Mouse (Mus musculus): ENCODE results near the gene L2hgdh. TPM values are rescaled to one million over a fixed set of nuclear protein-coding genes. Genes with fewer than 3 reads are reported as not detected.
A peak's percentile ranks its signal among the peaks of the same experiment; 100 is the strongest.

The L2hgdh gene
- polyA plus RNA-seq, 1 experiment = 17.8 TPM

DNA sequence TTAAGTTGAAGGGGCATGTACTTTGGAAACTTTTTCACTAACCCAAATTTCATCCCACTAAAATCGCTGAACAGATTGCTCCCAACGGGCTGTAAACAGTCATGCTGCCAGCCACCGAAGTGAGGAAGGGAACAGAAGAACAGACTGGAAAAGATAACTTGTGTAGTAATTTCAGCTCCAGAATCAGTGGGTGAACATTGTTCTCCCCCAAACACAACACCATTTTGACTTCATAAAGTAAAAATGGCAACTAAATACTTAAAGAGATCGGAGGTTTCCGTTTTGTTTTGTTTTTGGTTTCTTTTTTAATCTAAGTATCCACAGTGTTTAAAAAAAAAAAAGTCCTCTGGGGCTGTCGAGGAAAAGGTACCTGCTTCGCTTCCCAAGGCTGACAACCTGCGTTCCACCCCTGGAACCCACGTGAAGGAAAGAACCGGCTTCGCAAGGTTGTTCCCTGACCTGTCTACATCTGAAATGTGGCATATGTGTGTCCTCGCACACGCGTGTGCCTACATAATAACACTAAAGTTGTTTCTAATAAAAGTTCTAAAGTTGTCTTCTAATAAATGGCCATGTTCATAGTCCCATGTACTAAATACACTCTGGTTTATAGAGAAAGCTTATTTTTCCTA is 41.8 kb downstream of the L2hgdh start:
- Histone ChIP-seq H3K36me3 (ENCODE audit: control insufficient read depth, insufficient read depth, low read length) (no peaks in the 10 kb centered on the region), H3K4me1 (ENCODE audit: control insufficient read depth, insufficient read depth, insufficient read length, low read length) (peaks cover 2% of the 10 kb centered on the region; the same call in 1 of the 2 replicates), H3K4me3 (ENCODE audit: low read depth, low read length) (peak overlapping the region; percentile 41), H3K27ac (ENCODE audit: insufficient read depth, low read depth, low read length) (peak overlapping the region; percentile 68), H3K27me3 (ENCODE audit: control insufficient read depth, insufficient read depth, low read length) (no peaks in the 10 kb centered on the region)
- WGBS = 21% methylated on average over 14 of the region's 14 CpGs
- no peak for TF ChIP-seq CTCF (IDR thresholded peaks at IDR 0.05; ENCODE audit: extremely low read depth, insufficient read length, insufficient replicate concordance, low read depth, low read length)
- no peak for TF ChIP-seq POLR2A (IDR thresholded peaks at IDR 0.05; ENCODE audit: low read depth, low read length)

DNA sequence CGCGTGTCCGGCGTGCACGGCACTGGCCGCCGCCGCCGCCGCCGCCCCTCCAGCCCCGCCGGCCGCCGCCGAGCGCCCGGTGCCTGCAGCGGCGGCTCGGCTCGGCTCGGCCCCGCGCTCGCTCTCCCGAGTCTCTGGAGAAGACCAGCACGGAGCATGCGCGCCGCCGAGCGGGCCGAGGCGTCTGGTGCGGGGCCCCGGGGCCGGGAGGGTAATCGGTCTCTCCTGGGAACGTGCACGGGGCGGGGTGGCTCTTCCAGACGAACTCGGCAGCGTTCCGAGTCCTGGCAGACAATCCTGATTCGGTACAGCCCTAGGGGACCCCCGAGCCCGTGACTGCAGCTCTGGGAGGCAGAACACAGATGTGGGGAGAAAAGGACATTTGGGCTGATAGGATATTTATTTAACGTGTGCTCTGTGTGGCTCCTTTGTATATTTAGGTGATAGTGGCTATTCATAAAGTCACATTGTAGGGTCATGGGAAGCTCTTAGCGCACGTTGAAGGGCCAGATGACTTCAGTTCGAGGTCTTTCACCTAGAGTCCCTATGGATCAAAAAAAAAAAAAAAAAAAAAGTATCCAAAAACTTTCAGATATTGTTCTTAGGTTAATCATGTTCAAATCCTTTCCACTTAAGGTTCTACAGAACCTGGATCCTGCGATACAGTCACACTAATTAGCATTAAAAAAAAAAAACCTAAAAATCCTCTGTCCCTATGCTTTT is 42.4 kb downstream of the L2hgdh start:
- TF ChIP-seq CTCF (IDR thresholded peaks at IDR 0.05; ENCODE audit: extremely low read depth, insufficient read length, insufficient replicate concordance, low read depth, low read length) (no peak), POLR2A (IDR thresholded peaks at IDR 0.05; ENCODE audit: low read depth, low read length) (peak; percentile 54; the same call in 1 of the 2 replicates)
- H3K36me3 ChIP-seq (ENCODE audit: control insufficient read depth, insufficient read depth, low read length) = no peaks in the 10 kb centered on the region
- H3K27me3 ChIP-seq (ENCODE audit: control insufficient read depth, insufficient read depth, low read length) = no peaks in the 10 kb centered on the region
- WGBS = 2% methylated on average over 54 of the region's 54 CpGs
- H3K27ac ChIP-seq (ENCODE audit: insufficient read depth, low read depth, low read length) = peak overlapping the region; percentile 90
- peak overlapping the region; percentile 95 for H3K4me3 ChIP-seq (ENCODE audit: low read depth, low read length)
- H3K4me1 ChIP-seq (ENCODE audit: control insufficient read depth, insufficient read depth, insufficient read length, low read length) = peaks cover 2% of the 10 kb centered on the region; the same call in 1 of the 2 replicates

DNA sequence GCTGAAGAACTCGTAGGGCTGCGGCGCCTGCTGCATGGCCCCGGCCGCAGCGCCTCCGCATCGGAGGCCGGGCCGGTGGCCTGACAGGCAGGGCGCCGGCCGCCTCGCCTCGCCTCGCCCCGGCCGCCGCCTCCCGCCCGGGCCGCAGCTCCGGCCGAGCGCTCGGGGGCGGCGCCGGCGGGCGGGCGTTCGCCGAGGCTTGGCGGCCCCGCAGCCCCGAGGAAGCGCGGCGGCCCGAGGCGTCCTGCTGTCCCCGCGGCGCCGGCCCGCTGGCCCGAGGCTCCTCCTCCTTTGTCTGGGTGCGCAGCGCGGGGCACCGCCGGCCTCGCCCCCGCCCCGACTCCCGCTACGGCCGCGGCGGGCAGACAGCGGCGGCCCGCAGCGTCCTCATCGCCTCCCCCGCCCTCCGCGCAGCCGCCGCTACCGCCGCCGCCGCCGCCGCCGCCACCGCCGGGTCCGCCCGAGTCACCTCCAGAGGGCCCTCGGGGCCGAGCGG is 43.1 kb downstream of the L2hgdh start, which contains the start of gene Sos2:
Gene Sos2 (minus strand): TSS at position 287 of the 496 bp plus-strand sequence.
- Histone ChIP-seq H3K36me3 (ENCODE audit: control insufficient read depth, insufficient read depth, low read length) (no peaks in the 10 kb centered on the region), H3K4me1 (ENCODE audit: control insufficient read depth, insufficient read depth, insufficient read length, low read length) (peaks cover 2% of the 10 kb centered on the region; the same call in 1 of the 2 replicates), H3K27ac (ENCODE audit: insufficient read depth, low read depth, low read length) (peak within 1 kb of the TSS; percentile 90), H3K27me3 (ENCODE audit: control insufficient read depth, insufficient read depth, low read length) (no peaks in the 10 kb centered on the region), H3K4me3 (ENCODE audit: low read depth, low read length) (peak within 1 kb of the TSS; percentile 95)
- WGBS = 2% methylated on average over 81 of the region's 85 CpGs
- TF ChIP-seq CTCF (IDR thresholded peaks at IDR 0.05; ENCODE audit: extremely low read depth, insufficient read length, insufficient replicate concordance, low read depth, low read length) = no peak
- TF ChIP-seq POLR2A (IDR thresholded peaks at IDR 0.05; ENCODE audit: low read depth, low read length) = no peak

DNA sequence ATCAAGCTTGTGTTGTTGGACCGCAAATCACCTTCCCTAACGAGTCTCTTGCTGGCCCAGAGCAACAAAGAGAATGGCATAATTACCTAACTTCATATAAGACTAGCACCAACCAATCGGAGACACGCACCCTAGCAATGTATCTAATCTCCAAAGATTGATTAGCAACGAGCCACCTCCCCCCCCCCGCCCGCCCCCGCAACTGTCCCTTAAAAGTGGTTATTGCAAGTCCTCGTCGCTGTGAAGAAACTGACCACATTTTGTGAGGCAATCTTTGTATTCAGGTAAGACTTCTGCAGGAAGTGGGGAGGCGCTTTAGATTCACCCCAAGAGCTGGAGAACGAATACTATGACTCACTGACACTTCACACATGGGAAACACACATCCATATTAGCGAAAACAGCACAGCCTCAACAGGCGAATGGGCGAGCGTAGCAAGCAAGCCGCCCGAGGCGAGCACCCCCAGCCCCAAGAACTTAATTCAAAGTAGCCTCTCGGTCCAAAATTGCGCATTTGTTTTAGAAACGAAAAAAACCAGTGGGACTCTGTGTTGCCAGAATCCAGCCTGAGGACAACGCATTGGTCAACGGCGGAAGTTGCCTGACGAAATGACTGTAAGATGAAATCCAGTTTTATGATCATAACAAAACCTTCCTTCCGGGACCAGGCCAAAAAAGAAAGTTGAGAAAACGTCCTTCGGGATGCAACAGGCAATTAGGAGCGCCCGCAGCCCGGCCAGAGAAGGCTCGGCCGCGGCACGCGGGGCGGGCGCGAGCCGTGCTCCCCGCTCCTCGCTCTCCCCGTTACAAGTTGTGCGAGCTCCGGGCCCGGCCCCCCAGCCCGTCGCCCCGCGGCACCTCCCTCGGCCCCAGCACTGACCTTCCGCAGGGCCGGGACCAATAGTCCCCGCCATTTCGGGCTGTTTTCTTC is 43.8 kb downstream of the L2hgdh start:
- H3K4me3 ChIP-seq (ENCODE audit: low read depth, low read length) = peak overlapping the region; percentile 95
- H3K36me3 ChIP-seq (ENCODE audit: control insufficient read depth, insufficient read depth, low read length) = no peaks in the 10 kb centered on the region
- under 1% methylated on average over 56 of the region's 56 CpGs for WGBS
- TF ChIP-seq POLR2A (IDR thresholded peaks at IDR 0.05; ENCODE audit: low read depth, low read length) (no peak), CTCF (IDR thresholded peaks at IDR 0.05; ENCODE audit: extremely low read depth, insufficient read length, insufficient replicate concordance, low read depth, low read length) (no peak)
- H3K27ac ChIP-seq (ENCODE audit: insufficient read depth, low read depth, low read length) = peak overlapping the region; percentile 90
- no peaks in the 10 kb centered on the region for H3K27me3 ChIP-seq (ENCODE audit: control insufficient read depth, insufficient read depth, low read length)
- peaks cover 2% of the 10 kb centered on the region; the same call in 1 of the 2 replicates for H3K4me1 ChIP-seq (ENCODE audit: control insufficient read depth, insufficient read depth, insufficient read length, low read length)

DNA sequence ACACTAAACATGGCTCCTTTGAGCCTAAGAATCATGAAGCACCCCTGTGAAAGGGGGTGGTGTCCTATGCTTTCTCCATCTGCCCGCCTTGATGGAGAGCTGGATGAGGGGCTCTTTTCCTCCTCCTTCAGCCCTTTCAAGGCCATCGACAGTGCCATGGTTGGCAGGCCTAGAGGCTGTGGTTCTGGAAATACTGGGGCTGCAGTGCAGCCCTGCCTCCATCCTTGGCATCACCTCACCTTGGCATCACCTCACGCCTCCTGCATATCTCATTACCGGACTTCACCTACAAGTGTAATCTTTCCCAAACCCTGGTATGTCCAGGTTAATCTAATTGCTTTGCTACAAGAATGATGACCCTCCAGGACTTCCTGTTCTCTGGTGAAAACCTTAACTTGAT is 48.5 kb downstream of the L2hgdh start:
- Histone ChIP-seq H3K36me3 (ENCODE audit: control insufficient read depth, insufficient read depth, low read length) (no peaks in the 10 kb centered on the region; the same call in 1 of the 2 replicates), H3K4me1 (ENCODE audit: control insufficient read depth, insufficient read depth, insufficient read length, low read length) (peaks cover 2% of the 10 kb centered on the region; the same call in 1 of the 2 replicates), H3K27me3 (ENCODE audit: control insufficient read depth, insufficient read depth, low read length) (no peaks in the 10 kb centered on the region), H3K27ac (ENCODE audit: insufficient read depth, low read depth, low read length) (no peak overlapping the region), H3K4me3 (ENCODE audit: low read depth, low read length) (no peak overlapping the region)
- TF ChIP-seq POLR2A (IDR thresholded peaks at IDR 0.05; ENCODE audit: low read depth, low read length) (no peak), CTCF (IDR thresholded peaks at IDR 0.05; ENCODE audit: extremely low read depth, insufficient read length, insufficient replicate concordance, low read depth, low read length) (no peak)
- WGBS = 77% methylated on average over 4 of the region's 4 CpGs

DNA sequence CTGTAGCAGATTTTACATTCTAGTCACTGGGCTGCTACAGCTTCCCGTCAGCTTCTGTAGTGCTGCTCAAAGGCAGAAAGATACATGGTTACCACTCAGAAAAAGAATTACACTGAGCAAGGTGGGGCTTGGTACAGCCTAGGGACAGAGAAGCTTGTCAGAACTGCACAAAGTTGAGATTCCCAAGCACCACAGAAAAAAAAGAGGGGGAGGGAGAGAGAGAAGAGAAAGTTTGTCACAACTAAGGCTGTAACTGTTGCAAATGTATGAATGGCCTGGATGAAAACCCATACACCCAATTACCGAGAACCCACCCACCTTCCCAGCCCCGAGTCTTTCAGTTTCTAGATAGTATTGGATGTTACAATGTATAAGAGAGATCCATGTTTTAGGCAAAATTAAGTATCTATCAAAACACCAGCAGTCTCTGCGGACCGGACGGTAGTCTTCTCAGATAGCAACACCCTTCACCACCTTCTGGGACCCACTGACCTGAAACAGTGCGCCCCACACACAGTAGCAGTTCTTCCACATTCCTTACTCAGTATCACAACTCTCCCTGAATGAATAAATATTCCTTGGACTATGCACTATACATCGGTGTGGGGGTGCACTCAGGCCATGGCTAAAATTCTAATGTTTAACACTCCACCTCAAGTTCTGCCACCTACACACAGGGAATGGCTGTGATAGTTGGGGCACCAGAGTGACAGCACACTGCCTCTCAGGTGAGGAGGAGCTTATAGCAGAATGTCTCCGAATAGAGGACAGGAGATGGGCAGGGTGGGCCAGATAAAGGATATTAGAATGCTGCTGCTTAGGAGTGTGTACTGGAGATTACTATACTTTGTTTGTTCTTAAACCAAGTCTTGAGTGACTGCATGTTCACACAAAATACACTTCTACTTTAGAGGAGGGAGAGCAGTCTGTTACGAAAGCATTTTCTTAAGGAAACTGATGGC is 49.8 kb downstream of the L2hgdh start:
- Histone ChIP-seq H3K27me3 (ENCODE audit: control insufficient read depth, insufficient read depth, low read length) (no peaks in the 10 kb centered on the region), H3K27ac (ENCODE audit: insufficient read depth, low read depth, low read length) (no peak overlapping the region), H3K36me3 (ENCODE audit: control insufficient read depth, insufficient read depth, low read length) (no peaks in the 10 kb centered on the region; the same call in 1 of the 2 replicates), H3K4me1 (ENCODE audit: control insufficient read depth, insufficient read depth, insufficient read length, low read length) (peaks cover 2% of the 10 kb centered on the region; the same call in 1 of the 2 replicates), H3K4me3 (ENCODE audit: low read depth, low read length) (no peak overlapping the region)
- TF ChIP-seq CTCF (IDR thresholded peaks at IDR 0.05; ENCODE audit: extremely low read depth, insufficient read length, insufficient replicate concordance, low read depth, low read length) (no peak), POLR2A (IDR thresholded peaks at IDR 0.05; ENCODE audit: low read depth, low read length) (no peak)
- 77% methylated on average over 10 of the region's 10 CpGs for WGBS
